Mouse (Mus musculus) bone marrow macrophage, adult 2 months (primary cell): ENCODE data around the gene Ssr3.

Source experiments
- CTCF ChIP-seq: IDR thresholded peaks from 2 replicates; pipeline ENCODE4 v1.5.1; 2012; ENCODE audit warnings: low read depth, mild to moderate bottlenecking, low read length, moderate library complexity
- POLR2A ChIP-seq: IDR thresholded peaks from 2 replicates; pipeline ENCODE4 v1.6.1; 2012; ENCODE audit warnings: mild to moderate bottlenecking, low read depth, low read length, borderline replicate concordance

- TF ChIP-seq CTCF (no peak), POLR2A (no peak)
These were observed 34.1 kb downstream of the Ssr3 start for GRCm38 (mm10) chr3:65358275-65358674.
